Mouse (Mus musculus): ENCODE measurements around the gene Afm. TPM values are rescaled to one million over a fixed set of nuclear protein-coding genes. Genes with fewer than 3 reads are reported as not detected.

Gene Afm
- polyA plus RNA-seq, 1 experiment from 2014 or later = not detected

GRCm38 (mm10) chr5:90564161-90564560 is 45.4 kb downstream of the Afm start:
- no peak overlapping the region for H3K27ac ChIP-seq
- H3K4me3 ChIP-seq = no peak overlapping the region
- H3K9me3 ChIP-seq (replicated peaks) = no peaks in the 10 kb centered on the region
- DNase-seq (ENCODE audit: low spot score) = no peak
- 88% methylated on average over 4 of the region's 4 CpGs for WGBS
- no peaks in the 10 kb centered on the region for H3K4me1 ChIP-seq
- no peaks in the 10 kb centered on the region for H3K27me3 ChIP-seq (ENCODE audit: low read depth, poor library complexity, severe bottlenecking)
- no peaks in the 10 kb centered on the region for H3K36me3 ChIP-seq

- Histone ChIP-seq H3K4me3 (no peak overlapping the region), H3K4me1 (no peaks in the 10 kb centered on the region), H3K27me3 (ENCODE audit: low read depth, poor library complexity, severe bottlenecking) (no peaks in the 10 kb centered on the region), H3K36me3 (no peaks in the 10 kb centered on the region), H3K9me3 (replicated peaks) (no peaks in the 10 kb centered on the region), H3K27ac (no peak overlapping the region)
- 87% methylated on average over 6 of the region's 6 CpGs for WGBS
- DNase-seq (ENCODE audit: low spot score) = no peak
These were observed 46.5 kb downstream of the Afm start for GRCm38 (mm10) chr5:90565205-90565604.

- Histone ChIP-seq H3K9me3 (replicated peaks) (no peaks in the 10 kb centered on the region), H3K27ac (no peak overlapping the region), H3K27me3 (ENCODE audit: low read depth, poor library complexity, severe bottlenecking) (no peaks in the 10 kb centered on the region), H3K4me1 (no peaks in the 10 kb centered on the region), H3K36me3 (no peaks in the 10 kb centered on the region), H3K4me3 (no peak overlapping the region)
- no peak for DNase-seq (ENCODE audit: low spot score)
- 83% methylated on average over 5 of the region's 5 CpGs for WGBS
These were observed 49.1 kb downstream of the Afm start for GRCm38 (mm10) chr5:90567788-90568187.

- H3K4me3 ChIP-seq = no peak overlapping the region
- no peak overlapping the region for H3K27ac ChIP-seq
- H3K4me1 ChIP-seq = no peaks in the 10 kb centered on the region
- H3K27me3 ChIP-seq (ENCODE audit: low read depth, poor library complexity, severe bottlenecking) = no peaks in the 10 kb centered on the region
- H3K9me3 ChIP-seq (replicated peaks) = no peaks in the 10 kb centered on the region
- DNase-seq (ENCODE audit: low spot score) = no peak
- no peaks in the 10 kb centered on the region for H3K36me3 ChIP-seq
These were observed 49.6 kb downstream of the Afm start for GRCm38 (mm10) chr5:90568338-90568737.

GRCm38 (mm10) chr5:90571216-90571615 is 52.5 kb downstream of the Afm start:
- no peaks in the 10 kb centered on the region for H3K36me3 ChIP-seq
- no peak overlapping the region for H3K27ac ChIP-seq
- H3K9me3 ChIP-seq (replicated peaks) = no peaks in the 10 kb centered on the region
- no peaks in the 10 kb centered on the region for H3K27me3 ChIP-seq (ENCODE audit: low read depth, poor library complexity, severe bottlenecking)
- no peak overlapping the region for H3K4me3 ChIP-seq
- DNase-seq (ENCODE audit: low spot score) = no peak
- 75% methylated on average over 3 of the region's 3 CpGs for WGBS
- H3K4me1 ChIP-seq = no peaks in the 10 kb centered on the region

- DNase-seq (ENCODE audit: low spot score) = no peak
- Histone ChIP-seq H3K4me3 (no peak overlapping the region), H3K9me3 (replicated peaks) (no peaks in the 10 kb centered on the region), H3K36me3 (no peaks in the 10 kb centered on the region), H3K27me3 (ENCODE audit: low read depth, poor library complexity, severe bottlenecking) (no peaks in the 10 kb centered on the region), H3K27ac (no peak overlapping the region), H3K4me1 (no peaks in the 10 kb centered on the region)
- WGBS = 87% methylated on average over 9 of the region's 9 CpGs
These were observed 59.0 kb downstream of the Afm start for GRCm38 (mm10) chr5:90577751-90578150.

GRCm38 (mm10) chr5:90579556-90579955 is 60.8 kb downstream of the Afm start:
- H3K27me3 ChIP-seq (ENCODE audit: low read depth, poor library complexity, severe bottlenecking) = no peaks in the 10 kb centered on the region
- no peaks in the 10 kb centered on the region for H3K36me3 ChIP-seq
- H3K9me3 ChIP-seq (replicated peaks) = no peaks in the 10 kb centered on the region
- H3K27ac ChIP-seq = no peak overlapping the region
- no peaks in the 10 kb centered on the region for H3K4me1 ChIP-seq
- 89% methylated on average over 9 of the region's 9 CpGs for WGBS
- no peak overlapping the region for H3K4me3 ChIP-seq
- no peak for DNase-seq (ENCODE audit: low spot score)

- no peaks in the 10 kb centered on the region for H3K27me3 ChIP-seq (ENCODE audit: low read depth, poor library complexity, severe bottlenecking)
- H3K4me1 ChIP-seq = no peaks in the 10 kb centered on the region
- 91% methylated on average over 6 of the region's 6 CpGs for WGBS
- H3K36me3 ChIP-seq = no peaks in the 10 kb centered on the region
- DNase-seq (ENCODE audit: low spot score) = no peak
- no peak overlapping the region for H3K4me3 ChIP-seq
- H3K9me3 ChIP-seq (replicated peaks) = no peaks in the 10 kb centered on the region
- H3K27ac ChIP-seq = no peak overlapping the region
These were observed 63.4 kb downstream of the Afm start for GRCm38 (mm10) chr5:90582179-90582578.

- Histone ChIP-seq H3K36me3 (no peaks in the 10 kb centered on the region), H3K4me1 (no peaks in the 10 kb centered on the region), H3K27me3 (ENCODE audit: low read depth, poor library complexity, severe bottlenecking) (no peaks in the 10 kb centered on the region), H3K4me3 (no peak overlapping the region), H3K9me3 (replicated peaks) (no peaks in the 10 kb centered on the region), H3K27ac (no peak overlapping the region)
- 90% methylated on average over 7 of the region's 7 CpGs for WGBS
- no peak for DNase-seq (ENCODE audit: low spot score)
These were observed 66.1 kb downstream of the Afm start for GRCm38 (mm10) chr5:90584799-90585198.

GRCm38 (mm10) chr5:90586511-90586910 is 67.8 kb downstream of the Afm start:
- Histone ChIP-seq H3K9me3 (replicated peaks) (no peaks in the 10 kb centered on the region), H3K27me3 (ENCODE audit: low read depth, poor library complexity, severe bottlenecking) (no peaks in the 10 kb centered on the region), H3K4me1 (0 out of 2 replicates have a peak, but pooled peaks cover 4% of the 10 kb centered on the region), H3K36me3 (no peaks in the 10 kb centered on the region), H3K4me3 (no peak overlapping the region), H3K27ac (no peak overlapping the region)
- DNase-seq (ENCODE audit: low spot score) = no peak
- 77% methylated on average over 5 of the region's 5 CpGs for WGBS

GRCm38 (mm10) chr5:90588104-90588503 is 69.4 kb downstream of the Afm start:
- 92% methylated on average over 5 of the region's 5 CpGs for WGBS
- no peak overlapping the region for H3K27ac ChIP-seq
- no peaks in the 10 kb centered on the region for H3K36me3 ChIP-seq
- no peaks in the 10 kb centered on the region for H3K27me3 ChIP-seq (ENCODE audit: low read depth, poor library complexity, severe bottlenecking)
- no peak for DNase-seq (ENCODE audit: low spot score)
- H3K4me1 ChIP-seq = 0 out of 2 replicates have a peak, but pooled peaks cover 4% of the 10 kb centered on the region
- no peak overlapping the region for H3K4me3 ChIP-seq
- no peaks in the 10 kb centered on the region for H3K9me3 ChIP-seq (replicated peaks)

- WGBS = 27% methylated on average over 25 of the region's 25 CpGs
- 0 out of 2 replicates have a peak overlapping the region, but pooled peaks have one; percentile 46 for H3K27ac ChIP-seq
- H3K4me1 ChIP-seq = 0 out of 2 replicates have a peak, but pooled peaks cover 4% of the 10 kb centered on the region
- peak overlapping the region; percentile 45 for H3K4me3 ChIP-seq
- no peaks in the 10 kb centered on the region for H3K9me3 ChIP-seq (replicated peaks)
- DNase-seq (ENCODE audit: low spot score) = peak; percentile 63
- H3K36me3 ChIP-seq = no peaks in the 10 kb centered on the region
- no peaks in the 10 kb centered on the region for H3K27me3 ChIP-seq (ENCODE audit: low read depth, poor library complexity, severe bottlenecking)
These were observed 70.2 kb downstream of the Afm start for GRCm38 (mm10) chr5:90588708-90589595.

GRCm38 (mm10) chr5:90590676-90591075 is 71.9 kb downstream of the Afm start:
- H3K4me3 ChIP-seq = no peak overlapping the region
- H3K36me3 ChIP-seq = no peaks in the 10 kb centered on the region
- H3K9me3 ChIP-seq (replicated peaks) = no peaks in the 10 kb centered on the region
- no peaks in the 10 kb centered on the region for H3K27me3 ChIP-seq (ENCODE audit: low read depth, poor library complexity, severe bottlenecking)
- no peak overlapping the region for H3K27ac ChIP-seq
- DNase-seq (ENCODE audit: low spot score) = no peak
- 0 out of 2 replicates have a peak, but pooled peaks cover 4% of the 10 kb centered on the region for H3K4me1 ChIP-seq
- WGBS = 88% methylated on average over 10 of the region's 10 CpGs

All from limb, embryonic 10.5 days (tissue).